Mouse (Mus musculus): ENCODE measurements around the gene Tmem33.

DNA sequence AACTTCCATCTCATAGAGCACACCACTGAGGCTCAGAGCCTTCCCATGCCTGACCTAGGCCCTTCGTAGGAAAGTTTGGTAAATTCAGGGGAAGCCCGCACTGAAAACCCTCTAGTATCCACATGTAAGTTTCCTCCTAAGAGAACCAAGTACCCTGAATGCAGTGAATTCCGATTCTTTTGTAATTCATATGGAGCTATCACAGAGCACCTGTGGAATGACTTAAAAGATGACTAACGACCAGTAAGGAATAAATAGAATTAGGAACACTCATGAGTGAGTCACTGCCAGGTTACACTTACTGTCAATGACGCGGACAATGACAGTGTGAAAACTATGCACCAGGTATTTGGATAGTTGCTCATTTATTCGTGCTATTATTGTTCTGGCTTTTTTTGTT is 34.6 kb upstream of the Tmem33 start:
- no peak for TF ChIP-seq CTCF (IDR thresholded peaks at IDR 0.05)
- no peak for TF ChIP-seq EP300 (IDR thresholded peaks at IDR 0.05)
